Mouse (Mus musculus) c-Kit-positive CD71-negative TER-119-negative erythroid progenitor cells, embryonic 14.5 days (primary cell): ENCODE measurements at regions not wholly inside any gene's neighbourhood (a gene's known extent, or its start where the extent isn't known, plus 50 kb on each side); places are given as distances from the start of the nearest gene placed in this dataset.

Experiments used
- DNase-seq: peaks from one replicate; pipeline ENCODE4 v3.0.0-alpha.2; 2013; ENCODE audit warnings: low read depth

- DNase-seq = no peak
Measured at GRCm38 (mm10) chr9:30284562-30285323, 142.2 kb upstream of the Snx19 start.

GRCm38 (mm10) chr9:30285324-30285599 lies 141.6 kb upstream of the Snx19 start:
- DNase-seq = no peak

DNA sequence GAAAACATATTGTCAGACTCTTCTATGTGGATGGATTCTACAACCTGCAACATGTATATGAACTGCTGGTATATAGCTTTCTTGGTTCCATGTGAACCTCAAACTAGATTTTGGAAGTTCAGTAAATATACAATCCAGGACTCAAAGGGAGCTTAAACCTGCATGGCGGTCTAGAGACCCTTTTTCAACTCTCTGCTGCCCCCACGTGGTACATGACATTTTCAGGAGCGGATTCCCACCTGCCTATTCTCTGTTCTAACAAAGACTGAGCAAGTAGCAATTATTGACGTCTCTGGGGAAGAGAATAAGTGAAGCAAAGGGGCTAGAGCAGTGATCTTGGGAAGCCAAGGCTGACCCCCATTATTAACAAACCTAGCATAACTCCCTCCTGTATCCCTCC lies 127.1 kb upstream of the Snx19 start:
- DNase-seq = peak; percentile 5

GRCm38 (mm10) chr9:30308281-30308680 lies 118.6 kb upstream of the Snx19 start:
- DNase-seq = no peak

DNA sequence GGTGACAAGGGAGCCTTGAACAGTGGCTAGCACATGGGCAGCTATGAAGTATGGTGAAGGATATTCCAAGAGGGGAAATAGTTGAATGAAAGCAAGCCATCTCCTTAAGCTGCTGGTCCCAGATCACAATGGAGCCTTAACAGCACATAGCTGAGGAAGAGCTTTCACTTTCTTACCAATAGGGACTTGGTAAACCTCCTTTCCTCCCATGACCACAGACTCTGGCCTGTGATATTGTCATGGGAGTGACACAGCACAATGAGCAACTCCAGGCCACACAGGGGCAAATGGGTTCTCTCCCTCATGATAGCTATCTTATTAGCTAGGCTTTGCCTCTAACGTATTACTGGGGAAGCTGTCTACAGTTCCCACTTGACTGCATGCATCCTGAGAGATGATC lies 113.5 kb upstream of the Snx19 start:
- no peak for DNase-seq

DNA sequence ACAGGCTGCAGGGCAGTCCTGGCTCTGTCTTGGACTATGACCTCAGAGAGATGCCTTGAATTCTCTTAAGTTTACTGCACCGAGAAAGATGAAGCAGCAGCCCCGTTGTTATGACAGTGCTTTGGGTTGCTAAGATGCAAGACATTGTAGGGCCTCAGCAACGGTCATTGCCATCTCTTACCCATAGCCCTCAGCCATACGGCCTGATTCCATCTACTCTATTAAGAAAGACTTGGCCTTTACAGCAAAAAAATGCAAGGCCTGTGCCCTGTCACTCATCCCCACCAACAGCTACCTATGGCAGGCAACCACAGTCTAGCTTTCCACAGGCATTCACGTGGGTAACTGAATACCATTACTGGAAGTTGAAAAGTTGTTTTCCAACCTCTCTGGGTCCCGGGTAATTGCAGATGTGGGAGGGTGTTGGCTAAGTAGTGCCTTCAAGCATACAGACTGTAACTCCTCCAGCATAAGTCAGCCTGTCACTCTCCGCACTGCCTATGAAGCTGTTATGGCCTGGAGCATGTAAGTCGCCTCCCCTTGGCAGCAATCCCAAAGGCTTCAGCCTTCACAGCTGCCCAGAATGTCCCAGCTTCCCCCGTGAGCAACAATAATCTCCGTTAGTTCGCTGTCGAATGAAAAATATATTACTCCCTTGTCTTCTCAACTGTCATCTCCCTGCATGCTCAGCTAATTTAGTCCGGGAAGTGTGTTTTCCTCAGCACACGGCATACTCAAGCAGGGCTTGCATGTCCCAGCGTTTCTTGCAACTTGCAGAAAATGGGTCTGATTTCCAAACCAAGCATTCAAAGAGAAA lies 112.3 kb upstream of the Snx19 start:
- no peak for DNase-seq

- DNase-seq = no peak
Measured at GRCm38 (mm10) chr9:30315172-30315644, 111.7 kb upstream of the Snx19 start.

- no peak for DNase-seq
Measured at GRCm38 (mm10) chr9:30344866-30345265, 82.0 kb upstream of the Snx19 start.

GRCm38 (mm10) chr9:30353965-30354364 lies 72.9 kb upstream of the Snx19 start:
- no peak for DNase-seq

GRCm38 (mm10) chr9:30355642-30356041 lies 71.3 kb upstream of the Snx19 start:
- no peak for DNase-seq

- no peak for DNase-seq
Measured at GRCm38 (mm10) chr9:30369554-30370440, 57.1 kb upstream of the Snx19 start.

DNA sequence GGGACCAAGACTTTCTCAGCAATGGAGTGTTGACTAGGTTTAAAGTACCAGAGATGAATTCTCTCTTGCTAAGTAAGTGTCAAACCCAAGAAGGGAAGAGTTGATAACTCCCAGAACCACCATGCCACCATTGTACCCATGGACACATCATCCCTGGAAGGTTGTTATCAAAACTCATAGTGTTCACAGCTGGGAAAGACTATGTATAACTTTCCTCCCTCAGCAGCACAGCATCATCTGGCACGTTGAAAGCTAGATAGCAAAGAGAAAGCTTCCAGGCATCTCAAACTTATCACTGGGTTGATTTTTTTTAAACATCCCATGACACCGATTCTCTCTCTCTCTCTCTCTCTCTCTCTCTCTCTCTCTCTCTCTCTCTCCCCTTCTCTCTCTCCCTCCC lies 56.1 kb upstream of the Snx19 start:
- DNase-seq = no peak

GRCm38 (mm10) chr9:30376908-30377307 lies 50.0 kb upstream of the Snx19 start:
- no peak for DNase-seq
